Mouse (Mus musculus) kidney, postnatal 0 days (tissue): Measurements from ENCODE around the gene Col26a1. TPM values are rescaled to one million over a fixed set of nuclear protein-coding genes. Genes with fewer than 3 reads are reported as not detected.

Experiments
- ATAC-seq: fragments of 200-750 bp; cut with Nextera tagmentation; replicated peaks from 2 replicates; pipeline ENCODE4 v1.8.0; 2017; ENCODE audit warnings: low read depth, moderate number of reproducible peaks, moderate TSS enrichment, moderate library complexity; ENCODE audit not compliant: low FRiP score
- DNase-seq: peaks from one replicate; pipeline ENCODE4 v3.0.0-alpha.2; 2016; ENCODE audit warnings: low spot score
- H3K27ac ChIP-seq: fragments of 300-500 bp; sonication (generic); 2 replicates; pipeline ENCODE4 v1.5.1; 2014; ENCODE audit warnings: mild to moderate bottlenecking
- H3K27me3 ChIP-seq: fragments of 300-500 bp; sonication (generic); 2 replicates; pipeline ENCODE4 v1.6.1; 2014; ENCODE audit warnings: low read length, mixed read lengths; ENCODE audit not compliant: insufficient read depth
- H3K36me3 ChIP-seq: fragments of 300-500 bp; sonication (generic); 2 replicates; pipeline ENCODE4 v1.6.1; 2014; ENCODE audit warnings: low read length, mixed read lengths; ENCODE audit not compliant: insufficient read depth
- H3K4me1 ChIP-seq: fragments of 300-500 bp; sonication (generic); replicated peaks from 2 replicates; pipeline ENCODE4 v1.6.1; 2014; ENCODE audit warnings: antibody characterized with exemption, low read length, mixed read lengths; ENCODE audit not compliant: insufficient read depth
- H3K4me2 ChIP-seq: fragments of 300-500 bp; sonication (generic); 2 replicates; pipeline ENCODE4 v1.6.1; 2014; ENCODE audit warnings: mild to moderate bottlenecking, low read length, moderate library complexity, mixed read lengths
- H3K4me3 ChIP-seq: fragments of 300-500 bp; sonication (generic); replicated peaks from 2 replicates; pipeline ENCODE4 v1.5.1; 2014; ENCODE audit warnings: low read depth, low read length
- H3K9ac ChIP-seq: fragments of 300-500 bp; sonication (generic); 2 replicates; pipeline ENCODE4 v1.6.1; 2014; ENCODE audit warnings: low read depth, low read length
- H3K9me3 ChIP-seq: fragments of 300-500 bp; sonication (generic); replicated peaks from 2 replicates; pipeline ENCODE4 v1.6.1; 2016; ENCODE audit warnings: low read length, inconsistent platforms, mixed read lengths
- CTCF ChIP-seq: IDR thresholded peaks from 2 replicates; pipeline ENCODE4 v1.5.1; 2016; ENCODE audit warnings: antibody characterized with exemption, low read depth, mild to moderate bottlenecking, moderate library complexity
- WGBS: fragments of 180-500 bp; shearing (Covaris S2); extraction: QIAGEN DNeasy Blood & Tissue Kit; methylation state at CpG from one replicate; pipeline ENCODE4 v1.1.7; 2014; 5-methylcytosine and 5-hydroxymethylcytosine counted together
- polyA plus RNA-seq: library from polyadenylated mRNA; unstranded; fragments of >200 nt; fragmentation: Nextera tagmentation; extraction: Ambion mirVana; gene quantifications from 2 replicates; pipeline ENCODE4 v1.2.1, GENCODE M21; 2015

Col26a1 gene
- polyA plus RNA-seq, 1 experiment from 2014 or later = 47.1 TPM

- Histone ChIP-seq H3K4me2 (no peak overlapping the region), H3K27me3 (no peaks in the 10 kb centered on the region), H3K36me3 (no peaks in the 10 kb centered on the region), H3K9ac (no peak overlapping the region), H3K27ac (no peak overlapping the region), H3K4me3 (no peak overlapping the region), H3K9me3 (no peaks in the 10 kb centered on the region), H3K4me1 (no peaks in the 10 kb centered on the region)
- TF ChIP-seq CTCF = no peak
- ATAC-seq (no peak), DNase-seq (no peak)
- WGBS = 86% methylated on average over 19 of the region's 19 CpGs
Observed at GRCm38 (mm10) chr5:136846385-136847264, 36.4 kb downstream of the Col26a1 start.

- no peaks in the 10 kb centered on the region for H3K36me3 ChIP-seq
- H3K9me3 ChIP-seq = no peaks in the 10 kb centered on the region
- H3K27me3 ChIP-seq = no peaks in the 10 kb centered on the region
- no peak for TF ChIP-seq CTCF
- H3K27ac ChIP-seq = no peak overlapping the region
- 54% methylated on average over 5 of the region's 5 CpGs for WGBS
- ATAC-seq (no peak), DNase-seq (no peak)
- no peaks in the 10 kb centered on the region for H3K4me1 ChIP-seq
- no peak overlapping the region for H3K4me2 ChIP-seq
- no peak overlapping the region for H3K9ac ChIP-seq
- no peak overlapping the region for H3K4me3 ChIP-seq
Observed at GRCm38 (mm10) chr5:136843930-136844329, 39.1 kb downstream of the Col26a1 start.

GRCm38 (mm10) chr5:136840036-136840435 is 43.0 kb downstream of the Col26a1 start:
- Histone ChIP-seq H3K27me3 (no peaks in the 10 kb centered on the region), H3K4me2 (no peak overlapping the region), H3K4me3 (no peak overlapping the region), H3K36me3 (no peaks in the 10 kb centered on the region), H3K4me1 (no peaks in the 10 kb centered on the region), H3K9me3 (no peaks in the 10 kb centered on the region), H3K27ac (no peak overlapping the region), H3K9ac (no peak overlapping the region)
- ATAC-seq = no peak; the same call in 1 of the 2 replicates
- peak; percentile 86 for DNase-seq
- peak; percentile 91 for TF ChIP-seq CTCF
- WGBS = 8% methylated on average over 8 of the region's 8 CpGs

- 80% methylated on average over 3 of the region's 3 CpGs for WGBS
- no peaks in the 10 kb centered on the region for H3K4me1 ChIP-seq
Observed at GRCm38 (mm10) chr5:136833053-136833452, 50.0 kb downstream of the Col26a1 start.

GRCm38 (mm10) chr5:136830156-136830555 is 52.9 kb downstream of the Col26a1 start:
- Histone ChIP-seq H3K4me3 (no peak overlapping the region), H3K4me1 (no peaks in the 10 kb centered on the region), H3K9me3 (no peaks in the 10 kb centered on the region), H3K27ac (no peak overlapping the region), H3K27me3 (no peaks in the 10 kb centered on the region), H3K9ac (no peak overlapping the region), H3K36me3 (no peaks in the 10 kb centered on the region), H3K4me2 (no peak overlapping the region)
- ATAC-seq (no peak), DNase-seq (no peak)
- no peak for TF ChIP-seq CTCF
- 77% methylated on average over 3 of the region's 3 CpGs for WGBS

More at GRCm38 (mm10) chr5:136833053-136833452, 50.0 kb downstream of the Col26a1 start:
- H3K9ac ChIP-seq = no peak overlapping the region
- no peak overlapping the region for H3K27ac ChIP-seq
- H3K9me3 ChIP-seq = no peaks in the 10 kb centered on the region
- no peak for ATAC-seq
- no peaks in the 10 kb centered on the region for H3K36me3 ChIP-seq
- no peaks in the 10 kb centered on the region for H3K27me3 ChIP-seq
- H3K4me2 ChIP-seq = no peak overlapping the region
- TF ChIP-seq CTCF = peak; percentile 51; the same call in 1 of the 2 replicates
- no peak overlapping the region for H3K4me3 ChIP-seq
- no peak for DNase-seq

GRCm38 (mm10) chr5:136821971-136822370 is 61.0 kb downstream of the Col26a1 start:
- DNase-seq (no peak), ATAC-seq (no peak)
- Histone ChIP-seq H3K4me2 (no peak overlapping the region), H3K27me3 (no peaks in the 10 kb centered on the region), H3K27ac (no peak overlapping the region), H3K36me3 (no peaks in the 10 kb centered on the region), H3K9ac (no peak overlapping the region), H3K4me3 (no peak overlapping the region), H3K4me1 (no peaks in the 10 kb centered on the region), H3K9me3 (no peaks in the 10 kb centered on the region)
- 86% methylated on average over 8 of the region's 8 CpGs for WGBS
- TF ChIP-seq CTCF = no peak
